Mouse (Mus musculus) embryonic facial prominence, embryonic 12.5 days (tissue): ENCODE measurements around the gene Has1. TPM values are rescaled to one million over a fixed set of nuclear protein-coding genes. Genes with fewer than 3 reads are reported as not detected.

Experiments used
- ATAC-seq: fragments of 200-750 bp; cut with Nextera tagmentation; 2 replicates; pipeline ENCODE4 v1.8.0; 2017; ENCODE audit not compliant: insufficient number of reproducible peaks, insufficient read depth, low FRiP score, low TSS enrichment
- H3K27ac ChIP-seq: fragments of 300-500 bp; sonication (generic); 2 replicates; pipeline ENCODE4 v1.5.1; 2016; ENCODE audit warnings: mild to moderate bottlenecking
- H3K27me3 ChIP-seq: fragments of 300-500 bp; sonication (generic); 2 replicates; pipeline ENCODE4 v1.6.1; 2016; ENCODE audit warnings: mild to moderate bottlenecking, moderate library complexity
- H3K36me3 ChIP-seq: fragments of 300-500 bp; sonication (generic); 2 replicates; pipeline ENCODE4 v1.6.1; 2016; ENCODE audit warnings: mild to moderate bottlenecking
- H3K4me1 ChIP-seq: fragments of 300-500 bp; sonication (generic); 2 replicates; pipeline ENCODE4 v1.6.1; 2016
- H3K4me2 ChIP-seq: fragments of 300-500 bp; sonication (generic); replicated peaks from 2 replicates; pipeline ENCODE4 v1.6.1; 2016; ENCODE audit warnings: mild to moderate bottlenecking, moderate library complexity
- H3K4me3 ChIP-seq: fragments of 300-500 bp; sonication (generic); 2 replicates; pipeline ENCODE4 v1.5.1; 2016; ENCODE audit warnings: mild to moderate bottlenecking
- H3K9ac ChIP-seq: fragments of 300-500 bp; sonication (generic); 2 replicates; pipeline ENCODE4 v1.6.1; 2016; ENCODE audit warnings: mild to moderate bottlenecking, moderate library complexity
- H3K9me3 ChIP-seq: fragments of 300-500 bp; sonication (generic); 2 replicates; pipeline ENCODE4 v1.6.1; 2016; ENCODE audit warnings: mild to moderate bottlenecking, moderate library complexity
- WGBS: fragments of 180-500 bp; shearing (Covaris S2); methylation state at CpG from one replicate; pipeline ENCODE4 v1.1.7; 2016; 5-methylcytosine and 5-hydroxymethylcytosine counted together
- microRNA counts: library from miRNA; unstranded; fragments of <30 nt; microRNA quantifications from one replicate; lab custom pipeline; 2017
- microRNA-seq: library from miRNA; unstranded; fragments of <30 nt; microRNA quantifications from one replicate; pipeline ENCODE4, GENCODE M21; 2017
- polyA plus RNA-seq: library from polyadenylated mRNA; unstranded; fragments of >200 nt; fragmentation: Nextera tagmentation; extraction: Ambion mirVana; gene quantifications from 2 replicates; pipeline ENCODE4 v1.2.1, GENCODE M21; 2016

Gene Has1
- polyA plus RNA-seq, 1 experiment from 2014 or later: 1.7 TPM

- Histone ChIP-seq H3K27me3 (no peaks in the 10 kb centered on the region), H3K27ac (peak overlapping the region; percentile 100), H3K9ac (peak overlapping the region; percentile 94), H3K4me3 (peak overlapping the region; percentile 81), H3K36me3 (peaks cover 20% of the 10 kb centered on the region), H3K4me1 (peaks cover 29% of the 10 kb centered on the region), H3K4me2 (peak overlapping the region; percentile 90), H3K9me3 (no peaks in the 10 kb centered on the region)
- under 1% methylated on average over 13 of the region's 13 CpGs for WGBS
- ATAC-seq: peak; percentile 32
Observed at GRCm38 (mm10) chr17:17827658-17828190, 27.3 kb downstream of the Has1 start.

- ATAC-seq: peak; percentile 88
- Histone ChIP-seq H3K4me2 (peak within 1 kb of the TSS; percentile 90), H3K27ac (peak within 1 kb of the TSS; percentile 100), H3K4me1 (peaks cover 24% of the 10 kb centered on the region), H3K36me3 (peaks cover 14% of the 10 kb centered on the region), H3K27me3 (no peaks in the 10 kb centered on the region), H3K4me3 (peak within 1 kb of the TSS; percentile 81), H3K9me3 (no peaks in the 10 kb centered on the region), H3K9ac (peak within 1 kb of the TSS; percentile 94)
- under 1% methylated on average over 37 of the region's 42 CpGs for WGBS
Observed at GRCm38 (mm10) chr17:17826751-17827657, 28.0 kb downstream of the Has1 start, which contains the start of gene Spaca6. TSS of gene Spaca6 (plus strand) at chr17:17827158.

- Histone ChIP-seq H3K27me3 (no peaks in the 10 kb centered on the region), H3K4me3 (peak overlapping the region; percentile 81), H3K9ac (peak overlapping the region; percentile 94), H3K4me2 (peak overlapping the region; percentile 90), H3K27ac (peak overlapping the region; percentile 100), H3K9me3 (no peaks in the 10 kb centered on the region), H3K4me1 (peaks cover 14% of the 10 kb centered on the region), H3K36me3 (peaks cover 5% of the 10 kb centered on the region)
- ATAC-seq: peak; percentile 29
- WGBS: 2% methylated on average over 19 of the region's 22 CpGs
Observed at GRCm38 (mm10) chr17:17825921-17826591, 28.9 kb downstream of the Has1 start.

GRCm38 (mm10) chr17:17823612-17824336, 31.2 kb downstream of the Has1 start:
- H3K9ac ChIP-seq: no peak overlapping the region
- no peak overlapping the region for H3K27ac ChIP-seq
- no peaks in the 10 kb centered on the region for H3K9me3 ChIP-seq
- no peak overlapping the region for H3K4me2 ChIP-seq
- ATAC-seq: no peak
- no peak overlapping the region for H3K4me3 ChIP-seq
- no peaks in the 10 kb centered on the region for H3K4me1 ChIP-seq
- no peaks in the 10 kb centered on the region for H3K27me3 ChIP-seq
- WGBS: 79% methylated on average over 6 of the region's 6 CpGs
- H3K36me3 ChIP-seq: no peaks in the 10 kb centered on the region

GRCm38 (mm10) chr17:17795527-17795926, 59.5 kb downstream of the Has1 start:
- H3K36me3 ChIP-seq: no peaks in the 10 kb centered on the region
- 0 out of 2 replicates have a peak, but pooled peaks cover 6% of the 10 kb centered on the region for H3K4me1 ChIP-seq
- no peaks in the 10 kb centered on the region for H3K9me3 ChIP-seq
- ATAC-seq: no peak
- no peak overlapping the region for H3K4me3 ChIP-seq
- no peak overlapping the region for H3K27ac ChIP-seq
- no peak overlapping the region for H3K9ac ChIP-seq
- H3K4me2 ChIP-seq: no peak overlapping the region
- 57% methylated on average over 2 of the region's 2 CpGs for WGBS
- H3K27me3 ChIP-seq: no peaks in the 10 kb centered on the region

MicroRNA genes within 50 kb of the gene (microRNA counts, 519-probe panel; counts per million panel counts)
- microRNA mmu-let-7e (lab: Ali Mortazavi, UCI) (6,779 counts per million, percentile 96 among the panel's probes with 10 or more counts), microRNA mmu-miR-125a-3p (lab: Ali Mortazavi, UCI) (4,435 counts per million, percentile 81 among the panel's probes with 10 or more counts), microRNA mmu-miR-125a-5p (lab: Ali Mortazavi, UCI) (8,101 counts per million, percentile 99 among the panel's probes with 10 or more counts), microRNA mmu-miR-99b (lab: Ali Mortazavi, UCI) (5,860 counts per million, percentile 93 among the panel's probes with 10 or more counts)

Small RNAs within 50 kb of the gene (microRNA-seq; reads per million reads assigned to microRNA genes)
- gene Gm25927 (not detected), gene Mir125a (6,591 reads per million, percentile 91 among the genes with 10 or more reads in this experiment), gene Mir99b (30,357 reads per million, percentile 98 among the genes with 10 or more reads in this experiment), gene Mirlet7e (not detected)

Other genes with a start within 250 kb of the Has1 start
- gene Lnpep, start 230.2 kb downstream of the Has1 start, polyA plus RNA-seq: 9.6 and 12.1 TPM in 2 replicates
- gene Vmn2r90, start 151.5 kb downstream of the Has1 start, polyA plus RNA-seq: not detected in 2 replicates
- gene Spaca6, start 28.0 kb downstream of the Has1 start, polyA plus RNA-seq: 56.8 and 60.6 TPM in 2 replicates
- 0.12 TPM in 1 of 2 replicates, not detected in the other for gene Fpr1, start 28.7 kb upstream of the Has1 start, polyA plus RNA-seq
- not detected in 2 replicates for gene Fpr2, start 32.6 kb upstream of the Has1 start, polyA plus RNA-seq
- gene Fpr3, start 32.6 kb upstream of the Has1 start, polyA plus RNA-seq: not detected in 2 replicates
- not detected in 2 replicates for gene Fpr-rs4, start 166.5 kb upstream of the Has1 start, polyA plus RNA-seq
- gene Vmn2r124, start 194.2 kb upstream of the Has1 start, polyA plus RNA-seq: 0.03 TPM in 1 of 2 replicates, not detected in the other
- not detected in 2 replicates for gene Vmn2r91, start 229.8 kb upstream of the Has1 start, polyA plus RNA-seq